Mouse (Mus musculus): ENCODE results near the gene Tmem184b.

DNA sequence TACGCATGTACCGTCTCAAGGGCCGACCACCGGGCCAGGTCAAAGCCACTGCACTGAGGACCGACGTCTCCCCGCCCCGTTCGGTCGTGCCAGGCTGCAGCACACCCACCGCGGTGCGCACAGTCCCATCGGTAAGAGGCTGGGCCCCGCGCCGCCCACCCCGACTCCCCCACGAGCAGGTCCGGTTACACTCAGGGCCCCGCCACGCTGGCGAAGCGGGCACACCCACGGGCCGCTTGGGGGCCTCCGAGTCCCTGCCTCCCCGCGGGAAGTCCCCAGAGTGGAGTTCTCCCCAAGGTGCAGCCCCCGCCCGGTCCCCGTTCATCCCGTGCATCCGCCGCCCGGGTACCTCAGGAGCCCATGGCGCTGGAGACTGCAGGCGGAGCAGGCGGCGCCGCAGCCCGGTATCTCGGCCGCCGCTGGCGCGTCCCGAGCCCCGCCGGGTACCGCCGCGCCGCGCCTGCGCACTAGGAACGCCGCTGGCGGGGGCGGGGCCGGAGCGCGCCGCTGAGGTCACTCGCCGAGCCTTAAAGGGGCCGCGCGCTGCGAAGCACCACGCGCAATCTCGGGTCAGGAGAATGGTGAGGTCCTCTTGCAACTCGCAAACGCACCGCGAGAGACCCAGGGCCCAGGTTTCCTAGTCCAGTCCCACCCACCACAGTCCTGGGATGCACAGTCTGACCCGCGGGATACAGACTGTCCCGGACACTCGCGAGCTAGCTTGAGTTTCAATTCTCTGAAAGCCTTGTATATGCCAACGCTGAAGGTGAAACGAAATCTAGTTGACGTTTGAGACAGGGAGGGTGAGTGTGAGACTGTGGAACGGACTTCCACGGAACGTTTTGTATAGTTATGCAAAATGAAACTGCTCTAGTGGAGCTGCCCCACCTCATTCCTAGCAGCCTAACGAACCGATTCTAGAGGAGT, at the start of gene Tmem184b:
- TF ChIP-seq GATA1 (IDR thresholded peaks at IDR 0.05; ENCODE audit: low read length) (no peak), TAL1 (IDR thresholded peaks at IDR 0.05; ENCODE audit: low read length) (no peak)
